In genomic region chr6:122821822-122822221, GRCm38 (mm10) we compare ENCODE assay signal across 9 mouse cellular contexts. TPM values are rescaled to one million over a fixed set of nuclear protein-coding genes. Genes with fewer than 3 reads are reported as not detected.
DNase-seq lines count a peak whose midpoint lies in the region; ATAC-seq and TF ChIP-seq lines count a peak whose summit lies in the region.
"Had no signal": no experiment of that assay in that cellular context is flagged by ENCODE, and none has a peak within 500 bp of the region (broad histone marks: within the 10 kb centered on the region; RNA-seq: fewer than 3 reads in every experiment).

No protein-coding gene starts in this region.

- no peak for ATAC-seq in liver, postnatal 0 days

- no peak for TF ChIP-seq POLR2A in heart, adult 2 months (IDR thresholded peaks at IDR 0.05; ENCODE audit: insufficient read depth, low read depth, low read length)

- no peaks in the 10 kb centered on the region for H3K27me3 ChIP-seq in heart, adult 2 months (ENCODE audit: control insufficient read depth, insufficient read depth, low read length)
- H3K27me3 ChIP-seq in liver, postnatal 0 days (ENCODE audit: insufficient read depth, low read length) = no peaks in the 10 kb centered on the region

- no peaks in the 10 kb centered on the region for H3K9me3 ChIP-seq in liver, postnatal 0 days (ENCODE audit: low read length)

- TF ChIP-seq CTCF in heart, adult 2 months (IDR thresholded peaks at IDR 0.05) = no peak
- no peak for TF ChIP-seq CTCF in liver, postnatal 0 days (IDR thresholded peaks at IDR 0.05; ENCODE audit: low read depth)

- H3K79me2 ChIP-seq in heart, adult 2 months (replicated peaks; ENCODE audit: control insufficient read depth, insufficient read depth, low read length) = peaks cover 3% of the 10 kb centered on the region; the same call in 1 of the 2 replicates

- peak overlapping the region; percentile 90 for H3K27ac ChIP-seq in heart, adult 2 months
- H3K27ac ChIP-seq in liver, postnatal 0 days (ENCODE audit: low read depth) = no peak overlapping the region

- peak in 1 of 2 experiments; percentile 13 for DNase-seq in heart, adult 2 months
- no peak for DNase-seq in heart, postnatal 36 days
- DNase-seq in spleen, postnatal 36 days (ENCODE audit: low spot score in 2 of 2) = peak; percentile 44
- DNase-seq in spleen, postnatal 4 days (ENCODE audit: low spot score in 2 of 2) = no peak
- no peak for DNase-seq in liver, postnatal 0 days
- DNase-seq in embryo, embryonic 9.5 days (ENCODE audit: extremely low spot score) = no peak
- no peak for DNase-seq in frontal cortex, postnatal 36 days (ENCODE audit: low spot score in 2 of 2)
- no peak for DNase-seq in adrenal gland, postnatal 14 days
- DNase-seq: adrenal gland, postnatal 25 days had no signal

- H3K9ac ChIP-seq in heart, adult 2 months (ENCODE audit: low read depth, low read length) = no peak overlapping the region
- H3K9ac ChIP-seq in liver, postnatal 0 days (replicated peaks) = no peak overlapping the region

- no peaks in the 10 kb centered on the region; the same call in 1 of the 2 replicates for H3K36me3 ChIP-seq in heart, adult 2 months (ENCODE audit: control insufficient read depth, insufficient read depth, low read length)
- H3K36me3 ChIP-seq in liver, postnatal 0 days (replicated peaks; ENCODE audit: insufficient read depth, low read length) = 0 out of 2 replicates have a peak, but pooled peaks cover 2% of the 10 kb centered on the region

- no peak for TF ChIP-seq EP300 in heart, adult 2 months (IDR thresholded peaks at IDR 0.05; ENCODE audit: insufficient read depth, low read depth, low read length)
- TF ChIP-seq EP300 in liver, postnatal 0 days (IDR thresholded peaks at IDR 0.05; ENCODE audit: low read depth) = no peak

- 43% methylated on average over 9 of the region's 9 CpGs for WGBS in heart, adult 2 months
- WGBS in liver, postnatal 0 days (ENCODE audit: insufficient replicate concordance) = 52% methylated on average over 9 of the region's 9 CpGs

- H3K4me3 ChIP-seq in heart, adult 2 months = peak overlapping the region; percentile 95; the same call in 1 of the 2 replicates
- H3K4me3 ChIP-seq in liver, postnatal 0 days (ENCODE audit: low read depth, low read length) = no peak overlapping the region

- H3K4me1 ChIP-seq in heart, adult 2 months (ENCODE audit: control insufficient read depth, insufficient read depth, low read length) = peaks cover 28% of the 10 kb centered on the region
- H3K4me1 ChIP-seq in liver, postnatal 0 days (ENCODE audit: insufficient read depth) = peaks cover 63% of the 10 kb centered on the region

- intact Hi-C loops in heart, adult 2 months (cut with DNase I) = no loop called here
- intact Hi-C loops in heart, postnatal 36 days (cut with DNase I) = no loop called here

- peak overlapping the region; percentile 100 for H3K4me2 ChIP-seq in liver, postnatal 0 days (ENCODE audit: low read depth, low read length)

RNA-seq across cellular contexts. Expression of gene Foxj2, which starts 2.1 kb away (rescaled TPM):
- 10 to 100 TPM; 35.2 to 36.3 TPM for total RNA-seq in heart, adult 2 months (2021)
- 19.8 and 20.7 TPM in 2 replicates for polyA plus RNA-seq in heart, adult 2 months (2012; rRNA removed)
- total RNA-seq in heart, postnatal 36 days (2021) = 10 to 100 TPM; 33.4 to 34.7 TPM
- polyA plus RNA-seq in liver, postnatal 0 days (2015; fragmentation: Nextera tagmentation; extraction: Ambion mirVana) = 1.0 and 1.2 TPM in 2 replicates
- total RNA-seq in adrenal gland, postnatal 14 days (2021) = 21.0 and 21.3 TPM in 2 replicates

RNA-seq across cellular contexts. Expression of gene Slc2a3, which starts 20.4 kb away (rescaled TPM):
- total RNA-seq in heart, adult 2 months (2021) = 1 to 10 TPM; 1.6 to 4.7 TPM
- polyA plus RNA-seq in heart, adult 2 months (2012; rRNA removed) = 3.0 and 3.3 TPM in 2 replicates
- total RNA-seq in heart, postnatal 36 days (2021) = 1 to 10 TPM; 1.6 to 2.0 TPM
- 7.3 and 8.5 TPM in 2 replicates for polyA plus RNA-seq in liver, postnatal 0 days (2015; fragmentation: Nextera tagmentation; extraction: Ambion mirVana)
- 8.5 and 14.9 TPM in 2 replicates for total RNA-seq in adrenal gland, postnatal 14 days (2021)

RNA-seq across cellular contexts. Expression of gene C3ar1, which starts 34.1 kb away (rescaled TPM):
- total RNA-seq in heart, adult 2 months (2021) = 1 to 10 TPM; 1.9 to 2.5 TPM
- 3.7 and 5.6 TPM in 2 replicates for polyA plus RNA-seq in heart, adult 2 months (2012; rRNA removed)
- total RNA-seq in heart, postnatal 36 days (2021) = 1 to 10 TPM; 3.0 to 5.0 TPM
- polyA plus RNA-seq in liver, postnatal 0 days (2015; fragmentation: Nextera tagmentation; extraction: Ambion mirVana) = 1.8 and 2.1 TPM in 2 replicates
- 1.4 and 2.1 TPM in 2 replicates for total RNA-seq in adrenal gland, postnatal 14 days (2021)

RNA-seq across cellular contexts. Expression of gene Necap1, which starts 52.5 kb away (rescaled TPM):
- 10 to 100 TPM; 20.7 to 22.6 TPM for total RNA-seq in heart, adult 2 months (2021)
- 16.2 and 25.2 TPM in 2 replicates for polyA plus RNA-seq in heart, adult 2 months (2012; rRNA removed)
- total RNA-seq in heart, postnatal 36 days (2021) = 10 to 100 TPM; 19.9 to 20.4 TPM
- polyA plus RNA-seq in liver, postnatal 0 days (2015; fragmentation: Nextera tagmentation; extraction: Ambion mirVana) = 18.5 and 19.6 TPM in 2 replicates
- 47.1 and 47.2 TPM in 2 replicates for total RNA-seq in adrenal gland, postnatal 14 days (2021)

Comparison
In these comparisons a context has a peak if more than half of its experiments do, and no peak if none do; other contexts are left out.
1. DNase-seq: peak in spleen, postnatal 36 days (2 of 2); none in heart, postnatal 36 days (0 of 2), spleen, postnatal 4 days (0 of 2), liver, postnatal 0 days (single experiment), embryo, embryonic 9.5 days (single experiment), frontal cortex, postnatal 36 days (0 of 2) and adrenal gland, postnatal 14 days (single experiment).